Mouse (Mus musculus) liver, postnatal 0 days (tissue): ENCODE results near the gene Jph4. TPM values are rescaled to one million over a fixed set of nuclear protein-coding genes. Genes with fewer than 3 reads are reported as not detected.

ENCODE experiments used
- ATAC-seq: fragments of 200-750 bp; cut with Nextera tagmentation; 2 replicates; pipeline ENCODE4 v1.8.0; 2017; ENCODE audit warnings: mild to moderate bottlenecking, moderate library complexity
- DNase-seq: peaks from one replicate; pipeline ENCODE4 v3.0.0-alpha.2; 2016
- H3K27ac ChIP-seq: fragments of 300-500 bp; sonication (generic); 2 replicates; pipeline ENCODE4 v1.5.1; 2014; ENCODE audit warnings: antibody characterized with exemption, moderate library complexity, mild to moderate bottlenecking, low read depth
- H3K27me3 ChIP-seq: fragments of 300-500 bp; sonication (generic); 2 replicates; pipeline ENCODE4 v1.6.1; 2014; ENCODE audit warnings: low read length, control low read depth, mixed read lengths; ENCODE audit not compliant: insufficient read depth
- H3K36me3 ChIP-seq: fragments of 300-500 bp; sonication (generic); replicated peaks from 2 replicates; pipeline ENCODE4 v1.6.1; 2014; ENCODE audit warnings: mild to moderate bottlenecking, control low read depth, low read length, moderate library complexity, mixed read lengths; ENCODE audit not compliant: insufficient read depth
- H3K4me1 ChIP-seq: fragments of 300-500 bp; sonication (generic); 2 replicates; pipeline ENCODE4 v1.6.1; 2014; ENCODE audit warnings: antibody characterized with exemption, mild to moderate bottlenecking, control low read depth; ENCODE audit not compliant: insufficient read depth
- H3K4me2 ChIP-seq: fragments of 300-500 bp; sonication (generic); 2 replicates; pipeline ENCODE4 v1.6.1; 2014; ENCODE audit warnings: low read depth, mild to moderate bottlenecking, low read length, moderate library complexity, mixed read lengths
- H3K4me3 ChIP-seq: fragments of 300-500 bp; sonication (generic); 2 replicates; pipeline ENCODE4 v1.5.1; 2014; ENCODE audit warnings: low read depth, low read length
- H3K9ac ChIP-seq: fragments of 300-500 bp; sonication (generic); replicated peaks from 2 replicates; pipeline ENCODE4 v1.6.1; 2014; ENCODE audit warnings: mild to moderate bottlenecking, moderate library complexity
- H3K9me3 ChIP-seq: fragments of 300-500 bp; sonication (generic); 2 replicates; pipeline ENCODE4 v1.6.1; 2016; ENCODE audit warnings: mild to moderate bottlenecking, control low read depth, low read length, mixed read lengths
- CTCF ChIP-seq: sonication (generic); IDR thresholded peaks from 2 replicates; pipeline ENCODE4 v1.5.1; 2016; ENCODE audit warnings: antibody characterized with exemption, low read depth
- EP300 ChIP-seq: IDR thresholded peaks from 2 replicates; pipeline ENCODE4 v1.6.1; 2016; ENCODE audit warnings: antibody characterized with exemption, low read depth, mild to moderate bottlenecking
- WGBS: fragments of 180-500 bp; shearing (Covaris S2); extraction: QIAGEN DNeasy Blood & Tissue Kit; methylation state at CpG from one replicate; pipeline ENCODE4 v1.1.7; 2014; ENCODE audit not compliant: insufficient replicate concordance; 5-methylcytosine and 5-hydroxymethylcytosine counted together
- polyA plus RNA-seq: library from polyadenylated mRNA; unstranded; fragments of >200 nt; fragmentation: Nextera tagmentation; extraction: Ambion mirVana; gene quantifications from 2 replicates; pipeline ENCODE4 v1.2.1, GENCODE M21; 2015

Gene Jph4
- not detected in 2 replicates for polyA plus RNA-seq

- no peak within 1 kb of the TSS for H3K9ac ChIP-seq
- no peak within 1 kb of the TSS for H3K4me2 ChIP-seq
- DNase-seq (no peak), ATAC-seq (no peak)
- H3K9me3 ChIP-seq = no peaks in the 10 kb centered on the region
- WGBS = 13% methylated on average over 21 of the region's 21 CpGs
- peaks cover 4% of the 10 kb centered on the region for H3K4me1 ChIP-seq
- H3K27ac ChIP-seq = no peak within 1 kb of the TSS
- no peak within 1 kb of the TSS for H3K4me3 ChIP-seq
- H3K27me3 ChIP-seq = peaks cover 57% of the 10 kb centered on the region
- TF ChIP-seq EP300 = no peak
- no peak for TF ChIP-seq CTCF
- no peaks in the 10 kb centered on the region for H3K36me3 ChIP-seq
These were observed at the start of gene Jph4 for GRCm38 (mm10) chr14:55116425-55117200. Gene Jph4, minus strand, starts transcription at chr14:55116935.

- Histone ChIP-seq H3K36me3 (no peaks in the 10 kb centered on the region), H3K9me3 (no peaks in the 10 kb centered on the region), H3K4me3 (no peak overlapping the region), H3K27me3 (no peaks in the 10 kb centered on the region), H3K27ac (no peak overlapping the region), H3K4me2 (no peak overlapping the region), H3K9ac (no peak overlapping the region), H3K4me1 (no peaks in the 10 kb centered on the region)
- no peak for ATAC-seq
- DNase-seq = no peak
- no peak for TF ChIP-seq CTCF
- no peak for TF ChIP-seq EP300
- 70% methylated on average over 5 of the region's 5 CpGs for WGBS
These were observed 47.6 kb upstream of the Jph4 start for GRCm38 (mm10) chr14:55164172-55164806.

DNA sequence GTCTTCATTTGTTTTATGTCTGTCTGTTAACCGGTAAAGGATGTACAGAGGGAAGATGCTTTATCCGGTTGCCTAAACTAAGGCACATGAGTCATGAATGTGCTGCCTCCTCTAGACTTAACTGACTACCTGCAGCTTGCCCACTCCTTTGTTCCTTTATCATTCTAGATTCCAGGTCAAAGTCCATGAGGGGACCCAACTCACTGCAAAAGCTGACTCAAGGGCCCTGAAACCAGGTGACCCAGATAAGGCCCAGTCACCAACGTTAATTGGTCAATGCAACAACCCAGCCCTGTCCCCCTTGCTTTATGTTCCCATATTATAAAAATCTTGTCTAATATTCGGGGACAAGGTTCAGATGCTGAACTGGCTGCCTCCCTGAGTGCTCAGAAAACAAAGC lies 45.4 kb upstream of the Jph4 start:
- Histone ChIP-seq H3K4me2 (no peak overlapping the region), H3K9me3 (no peaks in the 10 kb centered on the region), H3K4me1 (no peaks in the 10 kb centered on the region), H3K4me3 (no peak overlapping the region), H3K27me3 (no peaks in the 10 kb centered on the region), H3K36me3 (no peaks in the 10 kb centered on the region), H3K9ac (no peak overlapping the region), H3K27ac (no peak overlapping the region)
- WGBS = 60% methylated on average over 4 of the region's 4 CpGs
- no peak for TF ChIP-seq EP300
- no peak for TF ChIP-seq CTCF
- DNase-seq = no peak
- ATAC-seq = no peak

DNA sequence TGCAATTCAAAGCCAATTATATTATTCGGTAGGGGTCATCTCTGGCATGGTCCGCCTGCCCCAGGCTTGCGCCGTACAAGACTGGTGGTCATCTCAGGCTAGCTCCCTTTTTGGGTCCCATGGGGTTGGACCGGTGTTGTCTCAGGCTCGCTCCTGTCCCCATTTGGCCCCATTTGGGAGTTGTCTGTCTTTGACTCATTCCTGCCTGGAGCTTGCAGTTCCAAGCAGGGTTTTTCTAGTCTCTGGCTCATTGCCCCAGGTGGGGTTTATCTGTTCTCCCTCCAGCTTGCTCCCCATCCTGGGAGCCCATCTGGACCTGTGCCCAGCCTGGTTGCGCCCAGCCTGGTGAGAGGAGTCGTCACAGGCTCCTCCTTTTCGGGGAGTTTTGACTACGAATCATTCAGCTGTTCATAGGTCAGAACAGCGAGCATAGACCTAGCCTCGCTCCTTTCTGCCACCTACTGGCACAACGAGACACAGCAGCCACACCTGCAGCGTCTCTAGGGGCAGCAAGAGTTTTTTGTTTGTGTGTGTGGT lies 44.4 kb upstream of the Jph4 start:
- no peaks in the 10 kb centered on the region for H3K4me1 ChIP-seq
- 31% methylated on average over 14 of the region's 14 CpGs for WGBS
- TF ChIP-seq CTCF (peak; percentile 89), EP300 (no peak)
- peak; percentile 82 for DNase-seq
- H3K36me3 ChIP-seq = no peaks in the 10 kb centered on the region
- H3K4me3 ChIP-seq = no peak overlapping the region
- no peak overlapping the region for H3K27ac ChIP-seq
- ATAC-seq = peak; percentile 80
- peak overlapping the region; percentile 27 for H3K4me2 ChIP-seq
- H3K9me3 ChIP-seq = no peaks in the 10 kb centered on the region
- H3K9ac ChIP-seq = no peak overlapping the region
- no peaks in the 10 kb centered on the region for H3K27me3 ChIP-seq

- H3K4me3 ChIP-seq = no peak overlapping the region
- no peaks in the 10 kb centered on the region for H3K9me3 ChIP-seq
- no peaks in the 10 kb centered on the region for H3K36me3 ChIP-seq
- 61% methylated on average over 10 of the region's 10 CpGs for WGBS
- H3K4me1 ChIP-seq = no peaks in the 10 kb centered on the region
- no peak overlapping the region for H3K9ac ChIP-seq
- TF ChIP-seq CTCF (no peak), EP300 (no peak)
- no peak overlapping the region for H3K27ac ChIP-seq
- no peaks in the 10 kb centered on the region for H3K27me3 ChIP-seq
- ATAC-seq (no peak), DNase-seq (no peak)
- H3K4me2 ChIP-seq = no peak overlapping the region
These were observed 43.7 kb upstream of the Jph4 start for GRCm38 (mm10) chr14:55160251-55161071.
